Mouse (Mus musculus): Measurements from ENCODE around the gene Trpm5. TPM values are rescaled to one million over a fixed set of nuclear protein-coding genes. Genes with fewer than 3 reads are reported as not detected.
A peak's percentile ranks its signal among the peaks of the same experiment; 100 is the strongest.

Gene Trpm5
- polyA plus RNA-seq, 1 experiment from 2014 or later = 0.78 TPM

GRCm38 (mm10) chr7:143062704-143063103 is 31.7 kb downstream of the Trpm5 start:
- H3K36me3 ChIP-seq (ENCODE audit: control insufficient read depth, insufficient read depth) = peaks cover 23% of the 10 kb centered on the region
- H3K9ac ChIP-seq (ENCODE audit: low read depth, low read length) = no peak overlapping the region
- H3K9me3 ChIP-seq (replicated peaks; ENCODE audit: control insufficient read depth, low read length) = no peaks in the 10 kb centered on the region
- no peak overlapping the region for H3K4me2 ChIP-seq (ENCODE audit: low read depth, low read length)
- WGBS (ENCODE audit: insufficient replicate concordance) = 57% methylated on average over 2 of the region's 2 CpGs
- no peak overlapping the region for H3K27ac ChIP-seq (ENCODE audit: low read length)
- ATAC-seq (ENCODE audit: low read depth) = no peak
- H3K4me3 ChIP-seq (ENCODE audit: low read depth, low read length) = no peak overlapping the region
- H3K4me1 ChIP-seq (ENCODE audit: control insufficient read depth, low read depth, low read length) = peaks cover 27% of the 10 kb centered on the region
- H3K27me3 ChIP-seq (ENCODE audit: control insufficient read depth, insufficient read depth, low read depth, low read length) = no peaks in the 10 kb centered on the region

- peaks cover 60% of the 10 kb centered on the region for H3K4me1 ChIP-seq (ENCODE audit: control insufficient read depth, low read depth, low read length)
- H3K9ac ChIP-seq (ENCODE audit: low read depth, low read length) = 0 out of 2 replicates have a peak overlapping the region, but pooled peaks have one; percentile 4
Measured at GRCm38 (mm10) chr7:143059202-143059870, 35.1 kb downstream of the Trpm5 start.

GRCm38 (mm10) chr7:143058221-143058697 is 36.2 kb downstream of the Trpm5 start:
- Histone ChIP-seq H3K4me3 (ENCODE audit: low read depth, low read length) (no peak overlapping the region), H3K9me3 (replicated peaks; ENCODE audit: control insufficient read depth, low read length) (no peaks in the 10 kb centered on the region), H3K4me1 (ENCODE audit: control insufficient read depth, low read depth, low read length) (peaks cover 70% of the 10 kb centered on the region), H3K27me3 (ENCODE audit: control insufficient read depth, insufficient read depth, low read depth, low read length) (no peaks in the 10 kb centered on the region), H3K27ac (ENCODE audit: low read length) (peak overlapping the region; percentile 77), H3K36me3 (ENCODE audit: control insufficient read depth, insufficient read depth) (peaks cover 6% of the 10 kb centered on the region), H3K4me2 (ENCODE audit: low read depth, low read length) (peak overlapping the region; percentile 43), H3K9ac (ENCODE audit: low read depth, low read length) (no peak overlapping the region)
- 20% methylated on average over 5 of the region's 5 CpGs for WGBS (ENCODE audit: insufficient replicate concordance)
- peak; percentile 25; the same call in 1 of the 2 replicates for ATAC-seq (ENCODE audit: low read depth)

More at GRCm38 (mm10) chr7:143059202-143059870, 35.1 kb downstream of the Trpm5 start:
- WGBS (ENCODE audit: insufficient replicate concordance) = 33% methylated on average over 5 of the region's 5 CpGs
- H3K4me3 ChIP-seq (ENCODE audit: low read depth, low read length) = no peak overlapping the region
- peaks cover 11% of the 10 kb centered on the region for H3K36me3 ChIP-seq (ENCODE audit: control insufficient read depth, insufficient read depth)
- no peak overlapping the region for H3K4me2 ChIP-seq (ENCODE audit: low read depth, low read length)
- no peaks in the 10 kb centered on the region for H3K27me3 ChIP-seq (ENCODE audit: control insufficient read depth, insufficient read depth, low read depth, low read length)
- no peaks in the 10 kb centered on the region for H3K9me3 ChIP-seq (replicated peaks; ENCODE audit: control insufficient read depth, low read length)
- peak overlapping the region; percentile 54 for H3K27ac ChIP-seq (ENCODE audit: low read length)
- ATAC-seq (ENCODE audit: low read depth) = no peak

- ATAC-seq (ENCODE audit: low read depth) = peak; percentile 49
- peak overlapping the region; percentile 43 for H3K4me2 ChIP-seq (ENCODE audit: low read depth, low read length)
- peaks cover 71% of the 10 kb centered on the region for H3K4me1 ChIP-seq (ENCODE audit: control insufficient read depth, low read depth, low read length)
- peak overlapping the region; percentile 77 for H3K27ac ChIP-seq (ENCODE audit: low read length)
- 7% methylated on average over 9 of the region's 9 CpGs for WGBS (ENCODE audit: insufficient replicate concordance)
- no peak overlapping the region for H3K4me3 ChIP-seq (ENCODE audit: low read depth, low read length)
- H3K27me3 ChIP-seq (ENCODE audit: control insufficient read depth, insufficient read depth, low read depth, low read length) = no peaks in the 10 kb centered on the region
- H3K9ac ChIP-seq (ENCODE audit: low read depth, low read length) = 0 out of 2 replicates have a peak overlapping the region, but pooled peaks have one; percentile 27
- peaks cover under 1% of the 10 kb centered on the region; the same call in 1 of the 2 replicates for H3K36me3 ChIP-seq (ENCODE audit: control insufficient read depth, insufficient read depth)
- H3K9me3 ChIP-seq (replicated peaks; ENCODE audit: control insufficient read depth, low read length) = no peaks in the 10 kb centered on the region
Measured at GRCm38 (mm10) chr7:143057667-143058220, 36.7 kb downstream of the Trpm5 start.

GRCm38 (mm10) chr7:143057023-143057422 is 37.4 kb downstream of the Trpm5 start:
- no peak overlapping the region for H3K4me3 ChIP-seq (ENCODE audit: low read depth, low read length)
- H3K9me3 ChIP-seq (replicated peaks; ENCODE audit: control insufficient read depth, low read length) = no peaks in the 10 kb centered on the region
- 26% methylated on average over 5 of the region's 5 CpGs for WGBS (ENCODE audit: insufficient replicate concordance)
- H3K9ac ChIP-seq (ENCODE audit: low read depth, low read length) = no peak overlapping the region
- H3K27ac ChIP-seq (ENCODE audit: low read length) = peak overlapping the region; percentile 16; the same call in 1 of the 2 replicates
- no peaks in the 10 kb centered on the region; the same call in 1 of the 2 replicates for H3K36me3 ChIP-seq (ENCODE audit: control insufficient read depth, insufficient read depth)
- H3K4me1 ChIP-seq (ENCODE audit: control insufficient read depth, low read depth, low read length) = peaks cover 74% of the 10 kb centered on the region
- ATAC-seq (ENCODE audit: low read depth) = no peak
- no peaks in the 10 kb centered on the region for H3K27me3 ChIP-seq (ENCODE audit: control insufficient read depth, insufficient read depth, low read depth, low read length)
- peak overlapping the region; percentile 43; the same call in 1 of the 2 replicates for H3K4me2 ChIP-seq (ENCODE audit: low read depth, low read length)

- H3K9ac ChIP-seq (ENCODE audit: low read depth, low read length) = no peak overlapping the region
- H3K9me3 ChIP-seq (replicated peaks; ENCODE audit: control insufficient read depth, low read length) = no peaks in the 10 kb centered on the region
- no peak overlapping the region for H3K4me3 ChIP-seq (ENCODE audit: low read depth, low read length)
- peaks cover 78% of the 10 kb centered on the region for H3K4me1 ChIP-seq (ENCODE audit: control insufficient read depth, low read depth, low read length)
- no peaks in the 10 kb centered on the region for H3K36me3 ChIP-seq (ENCODE audit: control insufficient read depth, insufficient read depth)
- no peak overlapping the region for H3K27ac ChIP-seq (ENCODE audit: low read length)
- WGBS (ENCODE audit: insufficient replicate concordance) = 31% methylated on average over 11 of the region's 11 CpGs
- H3K4me2 ChIP-seq (ENCODE audit: low read depth, low read length) = peak overlapping the region; percentile 90; the same call in 1 of the 2 replicates
- no peak for ATAC-seq (ENCODE audit: low read depth)
- H3K27me3 ChIP-seq (ENCODE audit: control insufficient read depth, insufficient read depth, low read depth, low read length) = no peaks in the 10 kb centered on the region
Measured at GRCm38 (mm10) chr7:143055499-143056186, 38.8 kb downstream of the Trpm5 start.

GRCm38 (mm10) chr7:143055001-143055400 is 39.4 kb downstream of the Trpm5 start:
- Histone ChIP-seq H3K9ac (ENCODE audit: low read depth, low read length) (peak overlapping the region; percentile 82), H3K4me3 (ENCODE audit: low read depth, low read length) (no peak overlapping the region; the same call in 1 of the 2 replicates), H3K4me1 (ENCODE audit: control insufficient read depth, low read depth, low read length) (peaks cover 74% of the 10 kb centered on the region), H3K27me3 (ENCODE audit: control insufficient read depth, insufficient read depth, low read depth, low read length) (no peaks in the 10 kb centered on the region), H3K27ac (ENCODE audit: low read length) (no peak overlapping the region), H3K36me3 (ENCODE audit: control insufficient read depth, insufficient read depth) (no peaks in the 10 kb centered on the region), H3K4me2 (ENCODE audit: low read depth, low read length) (peak overlapping the region; percentile 90), H3K9me3 (replicated peaks; ENCODE audit: control insufficient read depth, low read length) (no peaks in the 10 kb centered on the region)
- WGBS (ENCODE audit: insufficient replicate concordance) = 41% methylated on average over 3 of the region's 3 CpGs
- no peak for ATAC-seq (ENCODE audit: low read depth)

GRCm38 (mm10) chr7:143054612-143054965 is 39.9 kb downstream of the Trpm5 start:
- H3K27ac ChIP-seq (ENCODE audit: low read length) = no peak overlapping the region
- ATAC-seq (ENCODE audit: low read depth) = no peak
- 26% methylated on average over 3 of the region's 3 CpGs for WGBS (ENCODE audit: insufficient replicate concordance)

More at GRCm38 (mm10) chr7:143054612-143054965, 39.9 kb downstream of the Trpm5 start:
- H3K4me3 ChIP-seq (ENCODE audit: low read depth, low read length) = peak overlapping the region; percentile 75
- peaks cover 74% of the 10 kb centered on the region for H3K4me1 ChIP-seq (ENCODE audit: control insufficient read depth, low read depth, low read length)
- H3K9ac ChIP-seq (ENCODE audit: low read depth, low read length) = peak overlapping the region; percentile 82
- no peaks in the 10 kb centered on the region for H3K27me3 ChIP-seq (ENCODE audit: control insufficient read depth, insufficient read depth, low read depth, low read length)
- no peaks in the 10 kb centered on the region for H3K36me3 ChIP-seq (ENCODE audit: control insufficient read depth, insufficient read depth)
- peak overlapping the region; percentile 90 for H3K4me2 ChIP-seq (ENCODE audit: low read depth, low read length)
- no peaks in the 10 kb centered on the region for H3K9me3 ChIP-seq (replicated peaks; ENCODE audit: control insufficient read depth, low read length)

Data from liver, embryonic 16.5 days (tissue).